Mouse (Mus musculus) fibroblast of lung, adult 2 months (primary cell): ENCODE measurements around the gene Wdr11.
A peak's percentile ranks its signal among the peaks of the same experiment; 100 is the strongest.

Source experiments
- DNase-seq: peaks from one replicate; pipeline ENCODE4 v3.0.0-alpha.2; 2011; ENCODE audit warnings: low read depth

Gene Wdr11

GRCm38 (mm10) chr7:129591371-129592131 lies at the start of gene Wdr11:
Gene Wdr11, plus strand, starts transcription at chr7:129591863.
- DNase-seq: peak; percentile 73

- DNase-seq: no peak
These were observed 24.1 kb upstream of the Wdr11 start for GRCm38 (mm10) chr7:129567541-129567940.

- no peak for DNase-seq
These were observed 23.3 kb upstream of the Wdr11 start for GRCm38 (mm10) chr7:129568338-129568737.

GRCm38 (mm10) chr7:129574471-129574870 lies 17.2 kb upstream of the Wdr11 start:
- DNase-seq: no peak

- no peak for DNase-seq
These were observed 16.4 kb upstream of the Wdr11 start for GRCm38 (mm10) chr7:129575110-129575784.

- DNase-seq: peak; percentile 0
These were observed 576 bp downstream of the Wdr11 start for GRCm38 (mm10) chr7:129592132-129592745.

GRCm38 (mm10) chr7:129597186-129597585 lies 5.5 kb downstream of the Wdr11 start:
- no peak for DNase-seq

- no peak for DNase-seq
These were observed 14.6 kb downstream of the Wdr11 start for GRCm38 (mm10) chr7:129606291-129606690.

- DNase-seq: no peak
These were observed 29.5 kb downstream of the Wdr11 start for GRCm38 (mm10) chr7:129621141-129621540.

GRCm38 (mm10) chr7:129630351-129630750 lies 38.7 kb downstream of the Wdr11 start:
- DNase-seq: no peak

- DNase-seq: no peak
These were observed 39.8 kb downstream of the Wdr11 start for GRCm38 (mm10) chr7:129631453-129631852.

GRCm38 (mm10) chr7:129635898-129636640 lies 44.4 kb downstream of the Wdr11 start:
- no peak for DNase-seq

GRCm38 (mm10) chr7:129636992-129637391 lies 45.3 kb downstream of the Wdr11 start:
- no peak for DNase-seq

GRCm38 (mm10) chr7:129637906-129638475 lies 46.3 kb downstream of the Wdr11 start:
- no peak for DNase-seq

GRCm38 (mm10) chr7:129639006-129639405 lies 47.3 kb downstream of the Wdr11 start:
- DNase-seq: no peak

- peak; percentile 35 for DNase-seq
These were observed 48.2 kb downstream of the Wdr11 start for GRCm38 (mm10) chr7:129639833-129640232.

GRCm38 (mm10) chr7:129643290-129643689 lies 51.6 kb downstream of the Wdr11 start:
- DNase-seq: no peak

GRCm38 (mm10) chr7:129647798-129648197 lies 56.1 kb downstream of the Wdr11 start:
- DNase-seq: no peak

- DNase-seq: peak; percentile 58
These were observed 57.3 kb downstream of the Wdr11 start for GRCm38 (mm10) chr7:129648938-129649337.

- DNase-seq: no peak
These were observed 59.1 kb downstream of the Wdr11 start for GRCm38 (mm10) chr7:129650717-129651116.

- no peak for DNase-seq
These were observed 60.1 kb downstream of the Wdr11 start for GRCm38 (mm10) chr7:129651781-129652180.

GRCm38 (mm10) chr7:129652901-129653460 lies 61.3 kb downstream of the Wdr11 start:
- DNase-seq: no peak
